Mouse (Mus musculus) G1E (cell line): ENCODE data around the gene Pyroxd2. TPM values are rescaled to one million over a fixed set of nuclear protein-coding genes. Genes with fewer than 3 reads are reported as not detected.

Source experiments
- ATAC-seq: 2 replicates; pipeline ENCODE4 v1.8.0; 2016; ENCODE audit warnings: mild to moderate bottlenecking; ENCODE audit not compliant: insufficient number of reproducible peaks, poor library complexity, low FRiP score, severe bottlenecking; ENCODE audit errors: extremely low read depth
- DNase-seq: peaks from one replicate; pipeline ENCODE4 v3.0.0; 2012; ENCODE audit warnings: low spot score
- H3K27me3 ChIP-seq: 2 replicates; pipeline ENCODE4 v1.6.1; 2012; ENCODE audit warnings: mild to moderate bottlenecking, low read length, inconsistent platforms; ENCODE audit not compliant: insufficient read depth
- H3K36me3 ChIP-seq: replicated peaks from 2 replicates; pipeline ENCODE3; 2012; ENCODE audit warnings: mild to moderate bottlenecking, inconsistent platforms
- H3K4me1 ChIP-seq: 2 replicates; pipeline ENCODE4 v1.6.1; 2012; ENCODE audit warnings: low read depth, low read length, inconsistent platforms, mixed read lengths; ENCODE audit not compliant: insufficient read depth
- H3K4me3 ChIP-seq: 2 replicates; pipeline ENCODE4 v1.5.1; 2012; ENCODE audit warnings: low read depth, mild to moderate bottlenecking, inconsistent platforms, low read length, moderate library complexity, mixed read lengths
- H3K9me3 ChIP-seq: replicated peaks from 2 replicates; pipeline ENCODE4 v1.6.1; 2012; ENCODE audit warnings: inconsistent platforms
- CTCF ChIP-seq: IDR thresholded peaks from 2 replicates; pipeline ENCODE4 v1.5.1; 2012; ENCODE audit warnings: low read depth, low read length, inconsistent platforms, mixed read lengths
- GATA1 ChIP-seq: IDR thresholded peaks from 2 replicates; pipeline ENCODE4 v1.6.1; 2012; ENCODE audit warnings: borderline replicate concordance, low read length, inconsistent platforms, mixed read lengths
- GATA2 ChIP-seq: IDR thresholded peaks from 2 replicates; pipeline ENCODE4 v1.6.1; 2012; ENCODE audit warnings: low read depth, low read length, inconsistent platforms, borderline replicate concordance
- POLR2AphosphoS5 ChIP-seq: IDR thresholded peaks from 2 replicates; pipeline ENCODE4 v1.6.1; 2012; ENCODE audit warnings: low read depth, low read length, inconsistent platforms; ENCODE audit not compliant: insufficient replicate concordance
- TAL1 ChIP-seq: conservative IDR thresholded peaks from 2 replicates; pipeline ENCODE4 v1.6.1; 2012; ENCODE audit warnings: low read depth, low read length, inconsistent platforms, mixed read lengths
- polyA plus RNA-seq: library from polyadenylated mRNA; stranded (reverse); fragments of >175 nt; gene quantifications from 2 replicates; pipeline ENCODE4 v1.2.3, GENCODE M21; 2012
- total RNA-seq, 2 experiments: library from RNA; stranded (forward) in 1 of 2; stranded (reverse) in 1 of 2; fragments of 200-1000 nt in 1 of 2; fragments of >200 nt in 1 of 2; fragmentation: Nextera tagmentation in 1 of 2; gene quantifications; 2 replicates each; pipeline ENCODE4 v1.2.3; 2014 to 2017

Gene Pyroxd2
- total RNA-seq (2014; fragmentation: Nextera tagmentation) (27.5 and 29.8 TPM in 2 replicates), total RNA-seq (2017) (8.1 and 10.6 TPM in 2 replicates), polyA plus RNA-seq (4.7 and 7.6 TPM in 2 replicates)

DNA sequence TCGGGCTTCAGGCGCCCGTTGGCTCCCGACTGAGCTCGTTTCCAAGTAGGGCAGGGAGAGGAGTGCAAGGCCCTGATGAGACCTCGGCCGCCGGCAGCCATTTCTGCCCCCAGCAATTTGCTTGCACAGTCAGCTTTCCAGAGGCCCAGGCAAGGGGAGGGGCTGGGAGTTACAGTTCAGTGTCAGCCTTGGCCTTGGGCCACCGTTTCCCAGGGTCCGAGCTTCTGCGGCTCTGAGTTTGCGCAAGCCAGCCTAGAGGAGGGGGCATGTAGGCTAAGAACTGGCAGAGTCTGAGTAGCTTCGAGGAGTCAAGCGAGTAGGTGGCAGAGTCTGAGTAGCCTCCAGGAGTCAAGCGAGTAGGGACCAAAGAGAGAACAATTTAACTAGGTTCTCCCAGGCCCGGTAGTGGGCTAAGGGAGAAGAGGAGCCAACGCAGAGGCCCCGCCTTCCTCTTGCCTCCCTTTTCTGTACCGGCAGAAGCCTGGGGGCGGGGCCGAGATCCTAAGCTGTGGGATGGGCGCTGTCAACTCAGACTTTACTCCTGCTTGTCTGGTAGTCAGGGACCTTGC, at the start of gene Pyroxd2:
Gene Pyroxd2, minus strand, starts transcription at position 413 of the 569 bp plus-strand sequence.
- Histone ChIP-seq H3K4me1 (peaks cover 52% of the 10 kb centered on the region), H3K36me3 (peaks cover 23% of the 10 kb centered on the region), H3K27me3 (peaks cover under 1% of the 10 kb centered on the region; the same call in 1 of the 2 replicates), H3K4me3 (peak within 1 kb of the TSS; percentile 70), H3K9me3 (no peaks in the 10 kb centered on the region)
- TF ChIP-seq TAL1, result no peak
- no peak for TF ChIP-seq GATA1
- no peak for TF ChIP-seq GATA2
- no peak for TF ChIP-seq POLR2AphosphoS5
- no peak for TF ChIP-seq CTCF
- peak; percentile 73 for DNase-seq
- peak; percentile 76 for ATAC-seq

DNA sequence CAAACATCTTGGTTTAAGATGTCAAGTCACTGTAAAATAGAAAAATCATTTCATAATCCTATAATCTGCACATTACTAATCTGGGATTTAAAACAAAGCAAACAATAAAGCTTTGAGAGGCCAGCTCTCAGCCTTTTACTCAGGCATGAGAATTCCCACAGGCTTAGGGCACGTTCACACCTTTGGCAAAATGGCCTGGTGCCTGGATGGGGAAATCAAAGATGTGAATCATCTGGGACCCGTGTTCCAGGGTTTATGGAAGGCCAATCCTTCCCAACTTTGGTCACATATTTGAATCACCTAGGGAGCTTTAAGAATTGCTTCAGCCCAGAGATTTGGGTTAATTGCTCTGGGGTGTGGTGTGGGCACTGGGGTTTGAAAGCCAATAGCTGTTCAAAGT, 45.3 kb upstream of the Pyroxd2 start:
- Histone ChIP-seq H3K9me3 (no peaks in the 10 kb centered on the region), H3K27me3 (peaks cover 10% of the 10 kb centered on the region; the same call in 1 of the 2 replicates), H3K4me1 (peaks cover 4% of the 10 kb centered on the region; the same call in 1 of the 2 replicates), H3K36me3 (no peaks in the 10 kb centered on the region), H3K4me3 (no peak overlapping the region)
- no peak for TF ChIP-seq GATA2
- TF ChIP-seq GATA1, result no peak
- no peak for TF ChIP-seq CTCF
- no peak for TF ChIP-seq POLR2AphosphoS5
- TF ChIP-seq TAL1, result no peak
- DNase-seq (no peak), ATAC-seq (no peak)

DNA sequence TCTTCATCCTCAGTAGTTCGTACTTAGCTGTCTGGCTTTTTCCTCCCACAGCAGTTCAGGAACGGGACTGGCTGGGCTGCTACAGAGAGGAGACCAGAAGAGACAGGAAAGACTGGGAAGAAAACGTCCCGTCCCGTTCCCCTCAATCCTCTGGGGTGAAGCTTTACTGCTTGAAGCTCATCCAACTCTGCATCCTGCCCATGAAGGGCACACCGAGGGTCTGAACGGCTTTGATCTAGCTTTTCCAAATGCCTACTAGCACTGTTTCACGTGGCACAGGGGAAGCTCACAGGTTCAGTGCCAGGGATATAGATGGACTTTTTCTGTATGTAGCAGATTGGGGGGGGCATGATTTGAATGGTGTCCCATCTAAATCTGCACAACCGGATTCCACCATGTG, 43.2 kb upstream of the Pyroxd2 start:
- Histone ChIP-seq H3K4me1 (peaks cover 4% of the 10 kb centered on the region; the same call in 1 of the 2 replicates), H3K9me3 (no peaks in the 10 kb centered on the region), H3K36me3 (no peaks in the 10 kb centered on the region), H3K27me3 (peaks cover 18% of the 10 kb centered on the region), H3K4me3 (no peak overlapping the region)
- DNase-seq (no peak), ATAC-seq (no peak)
- TF ChIP-seq TAL1 (no peak), GATA1 (no peak), POLR2AphosphoS5 (no peak), GATA2 (no peak), CTCF (no peak)

DNA sequence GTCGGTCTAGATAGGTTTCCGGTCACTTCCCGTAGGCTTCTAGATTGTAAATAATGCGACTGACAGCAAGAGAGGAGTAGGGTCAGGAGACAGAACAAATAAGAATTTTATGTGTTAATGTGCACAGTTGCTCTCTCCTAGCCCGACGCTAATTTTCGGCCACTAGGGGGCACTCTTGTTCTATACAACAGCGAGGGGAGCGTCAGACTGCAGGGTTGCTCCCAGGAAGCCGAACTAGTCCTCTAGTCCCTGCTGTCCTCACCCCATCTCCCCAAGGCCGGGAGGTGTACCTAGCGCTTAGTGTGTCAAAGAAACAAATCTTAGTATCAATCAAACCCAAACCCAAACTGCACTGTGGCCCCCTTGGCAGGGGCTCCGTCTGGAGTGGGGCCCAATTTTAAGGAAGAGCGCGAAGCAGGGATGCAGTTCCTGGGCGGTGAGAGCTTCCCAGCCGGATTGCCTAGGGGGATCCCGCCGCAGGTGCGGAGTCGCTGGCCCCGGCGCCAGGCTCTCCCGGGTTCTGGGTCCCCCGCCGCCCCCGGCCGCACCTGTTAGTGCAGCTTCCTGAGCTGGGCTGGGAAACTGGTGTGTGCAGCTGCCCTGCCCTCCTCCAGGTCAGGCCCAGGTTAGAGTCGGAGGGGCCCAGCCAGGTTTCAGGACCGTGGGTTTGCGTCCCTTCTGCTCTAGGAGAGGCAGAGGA, 42.5 kb upstream of the Pyroxd2 start:
- peak; percentile 68 for DNase-seq
- no peaks in the 10 kb centered on the region for H3K9me3 ChIP-seq
- H3K27me3 ChIP-seq, result peaks cover 25% of the 10 kb centered on the region
- peaks cover 4% of the 10 kb centered on the region; the same call in 1 of the 2 replicates for H3K4me1 ChIP-seq
- H3K36me3 ChIP-seq, result no peaks in the 10 kb centered on the region
- no peak for TF ChIP-seq TAL1
- TF ChIP-seq CTCF, result peak; percentile 55
- no peak for TF ChIP-seq GATA1
- peak; percentile 34; the same call in 1 of the 2 replicates for ATAC-seq
- no peak overlapping the region for H3K4me3 ChIP-seq

DNA sequence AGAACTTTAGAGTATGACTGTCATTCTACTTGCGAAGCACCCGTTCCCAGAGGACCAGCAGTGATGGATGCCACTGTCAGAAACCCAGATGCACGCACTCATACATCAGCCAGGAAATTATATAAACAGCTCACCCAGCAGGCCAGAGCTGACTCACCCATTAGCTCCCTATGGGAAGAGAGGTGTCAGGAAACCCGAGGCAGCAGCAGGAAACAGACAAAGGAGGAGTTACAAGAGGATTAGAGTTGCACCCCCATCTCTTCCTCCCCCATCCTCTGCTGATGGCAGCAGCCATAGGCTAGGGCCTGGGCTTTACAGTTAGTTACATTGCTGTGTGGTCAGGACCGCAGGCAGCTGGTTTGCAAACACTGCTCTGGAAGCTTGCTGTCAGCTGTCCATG, 35.7 kb upstream of the Pyroxd2 start:
- DNase-seq, result no peak
- Histone ChIP-seq H3K9me3 (no peaks in the 10 kb centered on the region), H3K36me3 (no peaks in the 10 kb centered on the region), H3K27me3 (peaks cover 49% of the 10 kb centered on the region), H3K4me3 (no peak overlapping the region), H3K4me1 (no peaks in the 10 kb centered on the region)
- ATAC-seq, result no peak
- TF ChIP-seq GATA1 (no peak), POLR2AphosphoS5 (no peak), CTCF (no peak), TAL1 (no peak), GATA2 (no peak)

DNA sequence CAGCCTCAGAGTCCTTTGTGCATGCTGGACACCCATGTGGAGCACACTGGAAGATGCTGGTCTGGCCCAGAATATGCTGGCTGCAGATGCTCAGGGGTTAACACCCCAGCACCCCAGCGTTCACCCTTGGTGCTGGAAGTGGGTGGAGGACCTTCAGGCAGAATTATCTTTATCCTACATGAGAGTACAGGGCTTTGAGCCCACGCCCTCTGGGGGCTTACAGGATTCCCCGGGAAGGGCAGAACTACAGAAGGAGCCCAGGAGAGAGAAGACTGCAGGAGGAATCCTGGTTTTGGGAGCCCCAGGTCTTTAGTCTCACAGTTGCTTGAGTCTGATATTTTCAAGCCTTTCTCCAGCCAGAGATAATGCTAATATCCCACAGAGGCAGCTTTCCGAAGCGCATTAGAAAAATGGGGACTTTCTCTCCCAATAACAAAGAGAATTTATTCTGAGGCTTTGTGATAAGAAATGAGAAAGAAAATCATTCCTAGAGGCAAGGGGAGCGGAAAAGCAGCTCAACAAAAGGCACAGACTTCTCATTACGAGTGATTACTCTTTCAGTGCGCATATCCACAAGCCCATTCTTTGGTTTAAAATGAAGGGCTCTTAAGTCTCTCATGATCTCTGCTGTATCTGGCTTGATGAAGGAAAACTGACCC, 33.1 kb upstream of the Pyroxd2 start:
- no peaks in the 10 kb centered on the region for H3K4me1 ChIP-seq
- TF ChIP-seq CTCF, result no peak
- no peak for TF ChIP-seq TAL1
- no peak for TF ChIP-seq GATA2
- no peak for TF ChIP-seq GATA1
- TF ChIP-seq POLR2AphosphoS5, result no peak
- DNase-seq (no peak), ATAC-seq (no peak)
- no peaks in the 10 kb centered on the region for H3K36me3 ChIP-seq
- H3K4me3 ChIP-seq, result no peak overlapping the region
- H3K9me3 ChIP-seq, result no peaks in the 10 kb centered on the region
- H3K27me3 ChIP-seq, result peaks cover 35% of the 10 kb centered on the region
